Comparison of ENCODE assay signal across 8 mouse cellular contexts in genomic region chr13:111805738-111806722, GRCm38 (mm10). TPM values are rescaled to one million over a fixed set of nuclear protein-coding genes. Genes with fewer than 3 reads are reported as not detected.
A peak's percentile ranks its signal among the peaks of the same experiment; 100 is the strongest.
DNase-seq lines count a peak whose midpoint lies in the region; ATAC-seq and TF ChIP-seq lines count a peak whose summit lies in the region.

No protein-coding gene starts in this region.

- H3K4me2 ChIP-seq in lung, embryonic 14.5 days, result peak overlapping the region; percentile 79
- H3K4me2 ChIP-seq in intestine, postnatal 0 days (replicated peaks; ENCODE audit: low read depth), result peak overlapping the region; percentile 88

- H3K27me3 ChIP-seq in cerebellum, adult 2 months (ENCODE audit: control insufficient read depth, insufficient read depth, low read length), result 0 out of 2 replicates have a peak, but pooled peaks cover 1% of the 10 kb centered on the region
- no peaks in the 10 kb centered on the region for H3K27me3 ChIP-seq in lung, embryonic 14.5 days (ENCODE audit: insufficient read depth, low read length)
- no peaks in the 10 kb centered on the region for H3K27me3 ChIP-seq in intestine, postnatal 0 days (replicated peaks; ENCODE audit: control insufficient read depth, insufficient read depth, low read length)

- no peak for TF ChIP-seq CTCF in cerebellum, adult 2 months (IDR thresholded peaks at IDR 0.05; ENCODE audit: borderline replicate concordance, insufficient read depth, low read depth, low read length)
- peak; percentile 52 for TF ChIP-seq CTCF in lung, embryonic 14.5 days (IDR thresholded peaks at IDR 0.05; ENCODE audit: low read depth)
- TF ChIP-seq CTCF in intestine, postnatal 0 days (IDR thresholded peaks at IDR 0.05; ENCODE audit: low read depth), result peak; percentile 61
- no peak for TF ChIP-seq CTCF in olfactory bulb, adult 2 months (IDR thresholded peaks at IDR 0.05; ENCODE audit: insufficient read depth, low read depth, low read length)

- no peaks in the 10 kb centered on the region for H3K9me3 ChIP-seq in lung, embryonic 14.5 days (ENCODE audit: low read depth, low read length)
- H3K9me3 ChIP-seq in intestine, postnatal 0 days (ENCODE audit: control insufficient read depth), result no peaks in the 10 kb centered on the region

- peaks cover 26% of the 10 kb centered on the region for H3K4me1 ChIP-seq in cerebellum, adult 2 months (ENCODE audit: control insufficient read depth, insufficient read depth, low read length)
- H3K4me1 ChIP-seq in lung, embryonic 14.5 days (ENCODE audit: insufficient read depth), result peaks cover 34% of the 10 kb centered on the region
- H3K4me1 ChIP-seq in intestine, postnatal 0 days (replicated peaks; ENCODE audit: control insufficient read depth, insufficient read depth, low read length), result peaks cover 8% of the 10 kb centered on the region
- H3K4me1 ChIP-seq in olfactory bulb, adult 2 months (ENCODE audit: control insufficient read depth, insufficient read depth, low read length), result peaks cover 26% of the 10 kb centered on the region

- no peak for TF ChIP-seq POLR2A in cerebellum, adult 2 months (IDR thresholded peaks at IDR 0.05; ENCODE audit: borderline replicate concordance, insufficient read depth, low read length)
- no peak for TF ChIP-seq POLR2A in olfactory bulb, adult 2 months (IDR thresholded peaks at IDR 0.05; ENCODE audit: insufficient read depth, low read depth, low read length)

- no peaks in the 10 kb centered on the region for H3K36me3 ChIP-seq in lung, embryonic 14.5 days (ENCODE audit: insufficient read depth)
- H3K36me3 ChIP-seq in intestine, postnatal 0 days (ENCODE audit: control insufficient read depth, insufficient read depth), result no peaks in the 10 kb centered on the region

- H3K27ac ChIP-seq in cerebellum, adult 2 months (ENCODE audit: insufficient read depth, low read length), result no peak overlapping the region
- peak overlapping the region; percentile 98 for H3K27ac ChIP-seq in lung, embryonic 14.5 days (ENCODE audit: low read depth)
- peak overlapping the region; percentile 73 for H3K27ac ChIP-seq in intestine, postnatal 0 days (ENCODE audit: low read depth, low read length)
- H3K27ac ChIP-seq in olfactory bulb, adult 2 months (ENCODE audit: insufficient read depth, low read depth, low read length), result peak overlapping the region; percentile 59

- no peak overlapping the region for H3K4me3 ChIP-seq in cerebellum, adult 2 months (replicated peaks; ENCODE audit: insufficient read depth, low read depth, low read length)
- H3K4me3 ChIP-seq in lung, embryonic 14.5 days (ENCODE audit: low read depth, low read length), result peak overlapping the region; percentile 94
- H3K4me3 ChIP-seq in intestine, postnatal 0 days (ENCODE audit: low read depth, low read length), result peak overlapping the region; percentile 99
- H3K4me3 ChIP-seq in olfactory bulb, adult 2 months (ENCODE audit: insufficient read depth, low read depth, low read length), result no peak overlapping the region

- peak overlapping the region; percentile 35 for H3K9ac ChIP-seq in lung, embryonic 14.5 days
- no peak overlapping the region for H3K9ac ChIP-seq in intestine, postnatal 0 days (ENCODE audit: low read depth, low read length)

- ATAC-seq in lung, embryonic 14.5 days (ENCODE audit: insufficient read depth), result no peak
- ATAC-seq in intestine, postnatal 0 days, result no peak

- DNase-seq in cerebellum, postnatal 14 days, result peak; percentile 38 to 54
- DNase-seq in cerebellum, adult 2 months, result no peak
- DNase-seq in lung, embryonic 14.5 days, result peak; percentile 78
- no peak for DNase-seq in lung, adult 18-20 months
- no peak for DNase-seq in ovary, postnatal 36 days (ENCODE audit: low spot score)
- no peak for DNase-seq in right cerebral cortex, postnatal 36 days (ENCODE audit: low spot score in 2 of 2)

- 41% methylated on average over 15 of the region's 15 CpGs for WGBS in cerebellum, adult 2 months
- WGBS in lung, embryonic 14.5 days, result 24% methylated on average over 15 of the region's 15 CpGs
- 20% methylated on average over 15 of the region's 15 CpGs for WGBS in intestine, postnatal 0 days
- WGBS in olfactory bulb, adult 2 months, result 11% methylated on average over 15 of the region's 15 CpGs

RNA-seq across cellular contexts. Expression of gene Map3k1, which starts 2.8 kb away (rescaled TPM):
- 12.3 and 13.6 TPM in 2 replicates for polyA plus RNA-seq in cerebellum, adult 2 months (2012; rRNA removed)
- polyA plus RNA-seq in lung, embryonic 14.5 days (2014; fragmentation: Nextera tagmentation; extraction: Ambion mirVana), result 37.2 and 39.8 TPM in 2 replicates
- 11.8 and 14.6 TPM in 2 replicates for polyA plus RNA-seq in intestine, postnatal 0 days (2015; fragmentation: Nextera tagmentation; extraction: Ambion mirVana)
- polyA plus RNA-seq in olfactory bulb, adult 2 months (2012; ENCODE audit: insufficient read depth, insufficient read length, low replicate concordance, missing spikeins), result 135 TPM in 1 of 2 replicates, not detected in the other

Comparison
In these comparisons a context has a peak if more than half of its experiments do, and no peak if none do; other contexts are left out.
1. DNase-seq: peak in cerebellum, postnatal 14 days (2 of 2) and lung, embryonic 14.5 days (single experiment); none in cerebellum, adult 2 months (0 of 2), lung, adult 18-20 months (0 of 2), ovary, postnatal 36 days (single experiment) and right cerebral cortex, postnatal 36 days (0 of 2).
2. H3K4me3 ChIP-seq: peak in lung, embryonic 14.5 days (single experiment) and intestine, postnatal 0 days (single experiment); none in cerebellum, adult 2 months (single experiment) and olfactory bulb, adult 2 months (single experiment).
3. CTCF ChIP-seq: peak in lung, embryonic 14.5 days (single experiment) and intestine, postnatal 0 days (single experiment); none in cerebellum, adult 2 months (single experiment) and olfactory bulb, adult 2 months (single experiment).